Mouse (Mus musculus): ENCODE measurements at regions not wholly inside any gene's neighbourhood (a gene's known extent, or its start where the extent isn't known, plus 50 kb on each side); places are given as distances from the start of the nearest gene placed in this dataset.

GRCm38 (mm10) chr7:74224378-74224777 lies 210.9 kb upstream of the St8sia2 start:
- peak; percentile 52; the same call in 1 of the 2 replicates for ATAC-seq (ENCODE audit: low TSS enrichment)

DNA sequence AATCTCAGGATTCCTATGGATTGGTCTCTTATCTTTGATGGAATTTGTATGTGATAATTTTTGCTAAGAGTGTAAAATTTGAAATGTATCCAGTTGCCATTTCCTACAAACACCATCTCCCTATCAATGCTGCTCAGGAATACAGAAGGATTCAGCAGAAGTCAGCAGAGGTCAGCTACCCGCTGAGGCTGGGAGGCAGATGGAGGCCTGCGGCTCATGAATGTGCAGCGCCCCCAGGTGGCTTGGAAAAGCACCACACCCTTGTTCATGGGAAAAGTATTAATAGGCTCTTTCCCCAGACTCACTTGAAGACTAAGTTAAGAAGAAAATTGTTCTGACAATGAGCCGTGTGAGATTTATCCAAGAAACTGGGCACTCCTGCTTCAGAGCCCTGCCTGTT lies 187.2 kb upstream of the St8sia2 start:
- ATAC-seq (ENCODE audit: low TSS enrichment): no peak

DNA sequence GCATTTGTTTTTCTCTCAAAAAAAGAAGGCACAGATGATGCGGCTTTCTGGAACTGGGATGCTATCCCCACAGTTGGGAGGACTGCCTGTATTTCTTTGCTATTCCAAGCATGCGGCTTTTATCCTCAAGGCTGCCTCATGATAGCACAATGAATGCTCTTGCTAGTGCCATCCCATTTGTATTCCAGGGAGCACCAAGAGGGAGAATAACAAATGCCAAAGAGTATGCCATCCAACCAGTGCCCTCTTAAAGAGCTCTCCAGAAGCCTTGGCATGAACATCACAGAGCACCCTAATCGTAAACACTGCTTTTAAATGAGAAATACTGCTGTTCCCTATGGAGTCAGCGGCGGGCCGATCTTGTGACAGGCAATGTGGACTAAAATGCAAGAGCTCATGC lies 185.3 kb upstream of the St8sia2 start:
- ATAC-seq (ENCODE audit: low TSS enrichment): peak; percentile 55

DNA sequence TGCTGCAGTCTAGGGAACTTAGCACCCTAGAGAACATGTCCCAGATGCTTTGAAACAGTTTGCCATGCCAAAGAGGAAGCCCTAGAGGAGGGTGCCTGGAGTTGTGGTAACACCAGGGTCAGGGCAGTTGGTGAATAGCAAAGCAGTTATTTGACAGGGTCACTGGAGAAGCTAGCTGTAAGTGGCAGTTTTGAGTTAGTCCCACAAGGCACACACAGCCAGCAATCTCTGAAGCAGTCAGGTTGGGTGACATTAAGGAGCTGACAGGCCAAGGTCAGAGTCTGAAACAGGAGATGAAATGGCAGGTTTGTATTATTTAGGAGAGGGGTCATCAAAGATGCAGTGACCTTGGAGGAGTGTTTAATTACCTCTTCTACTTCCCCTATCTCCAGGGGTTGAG lies 171.2 kb upstream of the St8sia2 start:
- no peak for ATAC-seq (ENCODE audit: low TSS enrichment)

- ATAC-seq (ENCODE audit: low TSS enrichment): no peak
Observed at GRCm38 (mm10) chr7:74174206-74174605, 160.7 kb upstream of the St8sia2 start.

GRCm38 (mm10) chr7:74173230-74173612 lies 159.7 kb upstream of the St8sia2 start:
- no peak for ATAC-seq (ENCODE audit: low TSS enrichment)

DNA sequence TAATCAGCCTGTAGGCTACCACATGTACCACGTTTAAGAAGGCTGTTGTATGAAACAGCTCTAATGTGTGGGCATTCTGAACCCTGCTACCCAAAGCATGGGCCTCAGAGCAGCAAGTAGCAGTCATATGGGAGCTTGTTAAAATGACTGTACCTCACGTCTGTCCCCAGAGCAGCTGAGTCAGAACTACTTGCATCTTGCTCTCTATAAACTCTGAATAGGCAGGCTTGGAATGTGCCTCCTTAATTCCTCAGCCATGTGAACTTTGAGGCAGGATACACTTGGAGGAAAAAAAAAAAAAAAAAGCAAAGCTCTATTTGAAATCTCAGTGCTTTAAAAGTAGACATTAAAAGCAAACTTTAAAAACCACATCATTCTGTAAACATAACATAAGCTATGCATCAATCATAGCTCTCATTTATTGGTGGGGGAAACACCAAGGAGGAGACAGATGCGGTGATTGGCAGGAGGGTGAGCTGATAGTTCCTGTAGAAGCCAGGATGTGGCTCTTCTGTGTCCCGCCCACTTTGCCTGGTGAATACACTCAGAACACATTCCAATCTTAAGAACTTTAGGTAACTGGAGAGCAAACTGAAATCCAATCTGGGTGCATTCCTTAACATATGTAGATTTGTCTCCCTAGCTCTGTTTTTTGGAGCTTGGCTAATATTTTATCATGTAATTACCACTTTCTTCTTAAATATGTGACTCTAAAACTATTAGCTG lies 159.2 kb upstream of the St8sia2 start:
- ATAC-seq (ENCODE audit: low TSS enrichment): no peak

- peak; percentile 69 for ATAC-seq (ENCODE audit: low TSS enrichment)
Observed at GRCm38 (mm10) chr7:74151590-74151989, 138.1 kb upstream of the St8sia2 start.

GRCm38 (mm10) chr7:74143236-74143635 lies 129.7 kb upstream of the St8sia2 start:
- peak; percentile 92 for ATAC-seq (ENCODE audit: low TSS enrichment)

DNA sequence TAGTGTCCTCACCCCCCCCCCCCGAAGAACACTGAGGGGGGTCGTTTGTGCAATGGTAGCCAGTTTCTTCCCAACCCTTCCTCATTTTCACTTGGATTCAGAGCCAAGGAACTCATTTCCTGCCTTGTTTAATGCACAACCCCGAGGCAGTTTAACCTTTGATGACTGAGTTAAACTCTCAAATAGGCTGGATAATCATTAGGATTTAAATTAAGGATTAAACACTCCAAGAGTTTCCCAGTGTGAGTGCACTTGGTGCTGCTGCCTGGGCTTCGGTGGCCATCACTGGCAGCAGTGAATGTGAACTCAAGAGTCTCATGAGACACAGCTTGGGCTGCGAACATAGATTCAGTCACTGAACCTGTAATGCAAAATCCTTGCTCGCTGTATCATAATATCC lies 124.7 kb upstream of the St8sia2 start:
- ATAC-seq (ENCODE audit: low TSS enrichment): no peak

GRCm38 (mm10) chr7:74130206-74130836 lies 116.8 kb upstream of the St8sia2 start:
- no peak for ATAC-seq (ENCODE audit: low TSS enrichment)

DNA sequence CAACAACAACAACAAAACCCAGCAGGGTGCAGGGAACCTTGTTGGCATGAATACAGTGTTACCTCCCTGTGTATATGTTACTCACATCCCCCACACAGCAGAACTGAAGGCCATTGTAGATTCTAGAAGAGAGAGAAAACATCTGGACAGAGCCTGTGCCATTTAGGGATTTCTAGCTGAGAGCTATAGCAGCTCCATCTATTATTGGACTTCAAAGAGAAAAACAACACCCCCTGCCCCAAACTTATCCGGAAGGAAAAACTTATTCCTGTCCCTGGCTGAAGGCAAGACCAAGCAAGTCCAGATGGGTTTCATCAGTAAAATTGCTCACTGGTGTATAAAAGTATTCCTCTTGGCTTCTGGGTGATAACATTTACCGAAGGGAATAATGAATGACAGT lies 98.6 kb upstream of the St8sia2 start:
- no peak for ATAC-seq (ENCODE audit: low TSS enrichment)

GRCm38 (mm10) chr7:74108347-74108746 lies 94.9 kb upstream of the St8sia2 start:
- ATAC-seq (ENCODE audit: low TSS enrichment): peak; percentile 77

- no peak for ATAC-seq (ENCODE audit: low TSS enrichment)
Observed at GRCm38 (mm10) chr7:74107176-74107928, 93.9 kb upstream of the St8sia2 start.

DNA sequence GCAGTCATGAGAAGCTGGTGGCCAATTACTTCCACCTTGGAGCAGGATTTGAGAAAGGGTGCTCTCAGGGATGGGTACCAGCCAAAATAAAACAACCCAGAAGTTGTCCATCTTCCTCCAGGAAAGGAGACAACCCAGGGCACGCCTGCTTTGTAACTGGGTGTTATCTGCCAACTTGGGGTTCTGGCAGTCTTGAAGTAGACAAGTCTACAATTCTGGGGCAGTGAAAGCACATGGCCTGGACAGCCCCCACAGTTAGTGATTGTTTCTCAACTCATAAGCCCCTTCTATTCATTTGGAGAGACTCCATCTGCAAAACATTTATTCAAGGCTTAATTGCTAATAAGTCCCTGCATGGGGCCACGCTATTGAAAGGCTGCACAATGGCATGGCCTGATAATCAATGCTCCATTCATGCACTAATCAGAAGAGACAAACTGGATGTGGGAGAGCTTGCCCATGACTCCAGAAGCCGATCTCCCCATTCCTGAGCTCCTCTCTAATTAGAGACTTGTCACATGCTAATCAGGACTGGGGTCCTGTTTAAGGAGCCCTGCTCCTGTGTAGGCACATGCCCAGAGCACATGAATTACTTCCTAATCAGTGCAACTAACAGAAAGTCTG lies 78.0 kb upstream of the St8sia2 start:
- 0 out of 2 replicates have a peak, but pooled peaks have one; percentile 27 for ATAC-seq (ENCODE audit: low TSS enrichment)

DNA sequence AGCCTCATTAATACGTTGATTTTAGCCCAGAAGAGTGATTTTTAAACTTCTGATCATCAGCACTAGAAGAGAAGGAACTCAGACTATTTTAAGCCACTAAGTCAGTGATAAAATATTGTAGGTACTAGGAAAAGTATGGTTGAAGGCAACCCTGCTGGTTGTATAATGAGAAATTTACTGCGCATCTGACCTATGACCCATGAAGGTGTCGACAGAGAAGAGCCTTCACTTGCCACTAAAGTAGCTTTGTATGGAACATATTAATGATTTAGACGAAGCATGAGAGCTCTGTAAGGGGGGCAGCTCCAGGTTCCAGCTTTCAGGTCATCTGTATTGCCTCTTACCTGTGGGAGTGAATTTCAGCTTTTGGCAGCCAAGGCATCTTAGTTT lies 67.4 kb upstream of the St8sia2 start:
- ATAC-seq (ENCODE audit: low TSS enrichment): no peak

GRCm38 (mm10) chr7:74080079-74080845 lies 66.8 kb upstream of the St8sia2 start:
- no peak for ATAC-seq (ENCODE audit: low TSS enrichment)

GRCm38 (mm10) chr7:74072632-74073031 lies 59.1 kb upstream of the St8sia2 start:
- no peak for ATAC-seq (ENCODE audit: low TSS enrichment)

GRCm38 (mm10) chr7:74070836-74071235 lies 57.3 kb upstream of the St8sia2 start:
- ATAC-seq (ENCODE audit: low TSS enrichment): no peak

DNA sequence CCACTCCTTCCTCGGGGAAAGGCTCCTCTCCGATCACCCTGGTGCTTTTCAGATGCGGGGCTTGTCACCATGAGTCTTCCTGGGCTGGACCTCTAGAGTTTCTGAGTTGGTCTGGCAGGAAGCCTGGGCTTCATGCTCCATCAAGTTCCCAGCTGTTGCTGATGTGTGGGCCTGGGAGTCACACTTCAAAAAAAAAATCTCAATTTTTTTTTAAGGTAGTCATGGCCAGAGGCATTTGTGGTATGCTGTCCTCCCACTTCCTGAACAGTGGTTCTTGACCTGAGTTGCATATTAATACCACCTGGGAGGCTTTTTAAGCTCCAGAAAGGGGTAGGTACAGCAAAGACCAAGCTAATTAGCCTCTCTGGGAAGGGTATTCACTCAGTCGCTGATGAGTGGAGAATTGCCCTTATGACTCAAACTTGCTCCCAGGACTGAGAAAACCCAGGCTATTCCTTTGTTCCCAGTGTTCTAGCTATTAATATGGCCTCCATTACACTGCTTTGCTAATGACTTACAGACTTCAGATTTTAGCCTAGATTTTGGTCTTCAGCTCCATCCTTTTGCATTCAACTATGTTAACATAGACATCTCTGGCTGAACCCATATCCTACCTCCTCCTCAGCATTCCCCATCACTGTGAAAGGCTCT lies 52.1 kb upstream of the St8sia2 start:
- no peak for ATAC-seq (ENCODE audit: low TSS enrichment)
